Mouse (Mus musculus) liver, embryonic 14.5 days (tissue): ENCODE data around the gene Efna2.

Experiments used
- CTCF ChIP-seq: IDR thresholded peaks from 2 replicates; pipeline ENCODE4 v1.5.1; 2016; ENCODE audit warnings: antibody characterized with exemption, low read depth, control low read depth
- EP300 ChIP-seq: IDR thresholded peaks from 2 replicates; pipeline ENCODE4 v1.6.1; 2016; ENCODE audit warnings: antibody characterized with exemption, low read depth

DNA sequence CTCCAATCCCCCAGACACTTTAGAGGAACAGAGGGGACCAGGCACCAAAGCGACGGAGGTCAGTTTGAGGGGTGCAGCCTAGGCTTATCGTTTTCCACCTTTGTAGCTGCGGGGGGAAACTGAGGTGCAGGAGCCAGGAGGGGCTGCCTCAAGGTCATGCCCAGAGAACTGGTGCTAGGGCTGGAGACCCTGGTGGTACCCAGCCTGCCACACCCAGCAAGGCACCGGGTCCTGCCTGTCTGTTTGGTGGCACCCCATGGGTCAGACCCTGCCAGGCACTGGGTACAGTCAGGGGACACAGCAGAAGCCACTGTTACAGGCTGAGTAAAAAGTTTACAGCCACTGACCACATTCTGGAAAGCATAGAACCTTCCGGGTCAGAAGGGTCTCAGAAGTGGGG is 1.0 kb downstream of the Efna2 start:
- TF ChIP-seq CTCF, result no peak
- TF ChIP-seq EP300, result no peak
